Mouse (Mus musculus): ENCODE measurements at regions not wholly inside any gene's neighbourhood (a gene's known extent, or its start where the extent isn't known, plus 50 kb on each side); places are given as distances from the start of the nearest gene placed in this dataset.

GRCm38 (mm10) chr13:34395504-34395903 is 50.5 kb upstream of the Slc22a23 start:
- no peak for DNase-seq
- no peak overlapping the region for H3K4me2 ChIP-seq
- no peaks in the 10 kb centered on the region for H3K36me3 ChIP-seq (ENCODE audit: insufficient read depth)
- H3K4me1 ChIP-seq (ENCODE audit: insufficient read depth): no peaks in the 10 kb centered on the region
- H3K9ac ChIP-seq: no peak overlapping the region
- no peak overlapping the region for H3K27ac ChIP-seq (ENCODE audit: low read depth)
- H3K4me3 ChIP-seq (ENCODE audit: low read depth, low read length): no peak overlapping the region
- TF ChIP-seq CTCF (IDR thresholded peaks at IDR 0.05; ENCODE audit: low read depth): no peak
- no peaks in the 10 kb centered on the region for H3K27me3 ChIP-seq (ENCODE audit: insufficient read depth, low read length)
- ATAC-seq (ENCODE audit: insufficient read depth): no peak
- H3K9me3 ChIP-seq (ENCODE audit: low read depth, low read length): no peaks in the 10 kb centered on the region

GRCm38 (mm10) chr13:34395010-34395409 is 50.0 kb upstream of the Slc22a23 start:
- H3K9me3 ChIP-seq (ENCODE audit: low read depth, low read length): no peaks in the 10 kb centered on the region
- no peak overlapping the region for H3K4me3 ChIP-seq (ENCODE audit: low read depth, low read length)
- no peak overlapping the region for H3K27ac ChIP-seq (ENCODE audit: low read depth)
- no peaks in the 10 kb centered on the region for H3K4me1 ChIP-seq (ENCODE audit: insufficient read depth)
- WGBS: 32% methylated on average over 1 of the region's 1 CpGs
- H3K9ac ChIP-seq: no peak overlapping the region
- no peaks in the 10 kb centered on the region for H3K36me3 ChIP-seq (ENCODE audit: insufficient read depth)
- no peak for TF ChIP-seq CTCF (IDR thresholded peaks at IDR 0.05; ENCODE audit: low read depth)
- H3K27me3 ChIP-seq (ENCODE audit: insufficient read depth, low read length): no peaks in the 10 kb centered on the region
- ATAC-seq (ENCODE audit: insufficient read depth) (no peak), DNase-seq (no peak)
- no peak overlapping the region for H3K4me2 ChIP-seq

Data from lung, embryonic 14.5 days (tissue).